Mouse (Mus musculus) limb, embryonic 13.5 days (tissue): ENCODE results near the gene Mnat1. TPM values are rescaled to one million over a fixed set of nuclear protein-coding genes. Genes with fewer than 3 reads are reported as not detected.
"Not testable (repeated sequence)": the region's sequence is repeated elsewhere in the genome, so short reads cannot be mapped to it uniquely, and the experiment has no call there.

Experiments used
- ATAC-seq: fragments of 200-750 bp; cut with Nextera tagmentation; 2 replicates; pipeline ENCODE4 v1.8.0; 2017; ENCODE audit warnings: low read depth, moderate number of reproducible peaks, moderate TSS enrichment; ENCODE audit not compliant: low FRiP score
- H3K27ac ChIP-seq: fragments of 300-500 bp; sonication (generic); 2 replicates; pipeline ENCODE4 v1.5.1; 2015; ENCODE audit warnings: inconsistent platforms, mild to moderate bottlenecking, moderate library complexity
- H3K27me3 ChIP-seq: fragments of 300-500 bp; sonication (generic); 2 replicates; pipeline ENCODE4 v1.6.1; 2015; ENCODE audit warnings: mild to moderate bottlenecking, inconsistent platforms
- H3K36me3 ChIP-seq: fragments of 300-500 bp; sonication (generic); 2 replicates; pipeline ENCODE4 v1.6.1; 2015; ENCODE audit warnings: inconsistent platforms, mild to moderate bottlenecking, moderate library complexity
- H3K4me1 ChIP-seq: fragments of 300-500 bp; sonication (generic); 2 replicates; pipeline ENCODE4 v1.6.1; 2015; ENCODE audit warnings: inconsistent platforms
- H3K4me2 ChIP-seq: fragments of 300-500 bp; sonication (generic); replicated peaks from 2 replicates; pipeline ENCODE4 v1.6.1; 2015; ENCODE audit warnings: inconsistent platforms, mild to moderate bottlenecking, moderate library complexity
- H3K4me3 ChIP-seq: fragments of 300-500 bp; sonication (generic); 2 replicates; pipeline ENCODE4 v1.5.1; 2015; ENCODE audit warnings: moderate library complexity, mild to moderate bottlenecking, inconsistent platforms
- H3K9ac ChIP-seq: fragments of 300-500 bp; sonication (generic); 2 replicates; pipeline ENCODE4 v1.6.1; 2015; ENCODE audit warnings: mild to moderate bottlenecking, inconsistent platforms
- H3K9me3 ChIP-seq: fragments of 300-500 bp; sonication (generic); 2 replicates; pipeline ENCODE4 v1.6.1; 2016; ENCODE audit warnings: inconsistent platforms
- WGBS: fragments of 180-500 bp; shearing (Covaris S2); methylation state at CpG from one replicate; pipeline ENCODE4 v1.1.7; 2015; 5-methylcytosine and 5-hydroxymethylcytosine counted together
- polyA plus RNA-seq: library from polyadenylated mRNA; unstranded; fragments of >200 nt; fragmentation: Nextera tagmentation; extraction: Ambion mirVana; gene quantifications from 2 replicates; pipeline ENCODE4 v1.2.1, GENCODE M21; 2015

Mnat1 gene
- polyA plus RNA-seq, 1 experiment from 2014 or later = 34.8 TPM

- Histone ChIP-seq H3K9ac (no peak overlapping the region), H3K4me1 (peaks cover 18% of the 10 kb centered on the region), H3K36me3 (peaks cover 68% of the 10 kb centered on the region), H3K27ac (no peak overlapping the region), H3K27me3 (no peaks in the 10 kb centered on the region), H3K9me3 (no peaks in the 10 kb centered on the region; the same call in 1 of the 2 replicates), H3K4me2 (no peak overlapping the region), H3K4me3 (no peak overlapping the region)
- WGBS = 80% methylated on average over 12 of the region's 12 CpGs
- peak; percentile 64; the same call in 1 of the 2 replicates for ATAC-seq
Measured at GRCm38 (mm10) chr12:73103713-73104112, 19.8 kb upstream of the Mnat1 start.

- Histone ChIP-seq H3K9me3 (no peaks in the 10 kb centered on the region; the same call in 1 of the 2 replicates), H3K9ac (no peak overlapping the region), H3K27me3 (no peaks in the 10 kb centered on the region), H3K4me3 (no peak overlapping the region), H3K27ac (no peak overlapping the region), H3K36me3 (peaks cover 48% of the 10 kb centered on the region), H3K4me1 (peaks cover 38% of the 10 kb centered on the region), H3K4me2 (no peak overlapping the region)
- ATAC-seq = no peak
- WGBS = 72% methylated on average over 2 of the region's 2 CpGs
Measured at GRCm38 (mm10) chr12:73107821-73108220, 15.7 kb upstream of the Mnat1 start.

GRCm38 (mm10) chr12:73110431-73111111, 12.9 kb upstream of the Mnat1 start:
- Histone ChIP-seq H3K9me3 (no peaks in the 10 kb centered on the region), H3K36me3 (peaks cover 27% of the 10 kb centered on the region), H3K27ac (peak overlapping the region; percentile 93), H3K4me2 (peak overlapping the region; percentile 88), H3K27me3 (no peaks in the 10 kb centered on the region), H3K4me1 (peaks cover 32% of the 10 kb centered on the region), H3K9ac (peak overlapping the region; percentile 95), H3K4me3 (peak overlapping the region; percentile 88)
- peak; percentile 57 for ATAC-seq
- WGBS = 2% methylated on average over 23 of the region's 23 CpGs

GRCm38 (mm10) chr12:73111561-73112325, 11.8 kb upstream of the Mnat1 start:
- peak overlapping the region; percentile 95 for H3K9ac ChIP-seq
- peak overlapping the region; percentile 88 for H3K4me2 ChIP-seq
- H3K36me3 ChIP-seq = peaks cover 21% of the 10 kb centered on the region
- H3K4me1 ChIP-seq = peaks cover 31% of the 10 kb centered on the region
- peak overlapping the region; percentile 93 for H3K27ac ChIP-seq
- no peaks in the 10 kb centered on the region for H3K27me3 ChIP-seq
- under 1% methylated on average over 44 of the region's 44 CpGs for WGBS
- H3K9me3 ChIP-seq = no peaks in the 10 kb centered on the region
- ATAC-seq = no peak
- H3K4me3 ChIP-seq = peak overlapping the region; percentile 88

GRCm38 (mm10) chr12:73112326-73113087, 11.0 kb upstream of the Mnat1 start:
- peak; percentile 12; the same call in 1 of the 2 replicates for ATAC-seq
- peaks cover 29% of the 10 kb centered on the region for H3K4me1 ChIP-seq
- no peaks in the 10 kb centered on the region for H3K27me3 ChIP-seq
- peaks cover 14% of the 10 kb centered on the region for H3K36me3 ChIP-seq
- H3K4me3 ChIP-seq = peak overlapping the region; percentile 88
- H3K9ac ChIP-seq = peak overlapping the region; percentile 95
- H3K9me3 ChIP-seq = no peaks in the 10 kb centered on the region
- WGBS = under 1% methylated on average over 70 of the region's 71 CpGs
- peak overlapping the region; percentile 93 for H3K27ac ChIP-seq
- H3K4me2 ChIP-seq = peak overlapping the region; percentile 88

GRCm38 (mm10) chr12:73113196-73113595, 10.3 kb upstream of the Mnat1 start, which contains the start of gene Six4:
Gene Six4, minus strand, starts transcription at chr12:73113456.
- Histone ChIP-seq H3K27ac (peak within 1 kb of the TSS; percentile 93), H3K9me3 (no peaks in the 10 kb centered on the region), H3K4me3 (peak within 1 kb of the TSS; percentile 88), H3K4me1 (peaks cover 25% of the 10 kb centered on the region), H3K27me3 (no peaks in the 10 kb centered on the region), H3K9ac (peak within 1 kb of the TSS; percentile 95), H3K4me2 (peak within 1 kb of the TSS; percentile 88), H3K36me3 (peaks cover 10% of the 10 kb centered on the region)
- peak; percentile 90 for ATAC-seq
- under 1% methylated on average over 20 of the region's 20 CpGs for WGBS

GRCm38 (mm10) chr12:73125250-73125649, 1.7 kb downstream of the Mnat1 start:
- no peak for ATAC-seq
- no peak overlapping the region for H3K27ac ChIP-seq
- no peaks in the 10 kb centered on the region for H3K9me3 ChIP-seq
- no peaks in the 10 kb centered on the region for H3K36me3 ChIP-seq
- no peak overlapping the region for H3K4me3 ChIP-seq
- 67% methylated on average over 4 of the region's 4 CpGs for WGBS
- peaks cover 13% of the 10 kb centered on the region for H3K4me1 ChIP-seq
- H3K27me3 ChIP-seq = no peaks in the 10 kb centered on the region
- peak overlapping the region; percentile 63 for H3K4me2 ChIP-seq
- no peak overlapping the region for H3K9ac ChIP-seq

- no peak overlapping the region for H3K27ac ChIP-seq
- H3K27me3 ChIP-seq = no peaks in the 10 kb centered on the region
- H3K4me2 ChIP-seq = no peak overlapping the region
- 0 out of 2 replicates have a peak, but pooled peaks cover 8% of the 10 kb centered on the region for H3K36me3 ChIP-seq
- no peak for ATAC-seq
- WGBS = 88% methylated on average over 3 of the region's 3 CpGs
- no peaks in the 10 kb centered on the region for H3K9me3 ChIP-seq
- H3K4me1 ChIP-seq = no peaks in the 10 kb centered on the region
- no peak overlapping the region for H3K4me3 ChIP-seq
- no peak overlapping the region for H3K9ac ChIP-seq
Measured at GRCm38 (mm10) chr12:73140732-73141131, 17.2 kb downstream of the Mnat1 start.

- Histone ChIP-seq H3K9ac (no peak overlapping the region), H3K4me2 (no peak overlapping the region), H3K36me3 (0 out of 2 replicates have a peak, but pooled peaks cover 8% of the 10 kb centered on the region), H3K4me3 (no peak overlapping the region), H3K4me1 (peaks cover 11% of the 10 kb centered on the region), H3K27ac (no peak overlapping the region; the same call in 1 of the 2 replicates), H3K27me3 (no peaks in the 10 kb centered on the region), H3K9me3 (no peaks in the 10 kb centered on the region)
- 0 out of 2 replicates have a peak, but pooled peaks have one; percentile 28 for ATAC-seq
- 24% methylated on average over 3 of the region's 3 CpGs for WGBS
Measured at GRCm38 (mm10) chr12:73147236-73147635, 23.7 kb downstream of the Mnat1 start.

- WGBS = 85% methylated on average over 5 of the region's 5 CpGs
- not testable (repeated sequence) for H3K9me3 ChIP-seq, H3K4me3 ChIP-seq
Measured at GRCm38 (mm10) chr12:73151038-73151437, 27.5 kb downstream of the Mnat1 start.

GRCm38 (mm10) chr12:73154150-73154549, 30.6 kb downstream of the Mnat1 start:
- Histone ChIP-seq H3K4me3 (no peak overlapping the region), H3K9me3 (no peaks in the 10 kb centered on the region), H3K36me3 (no peaks in the 10 kb centered on the region), H3K4me2 (no peak overlapping the region), H3K9ac (no peak overlapping the region), H3K27ac (no peak overlapping the region), H3K27me3 (no peaks in the 10 kb centered on the region), H3K4me1 (peaks cover 12% of the 10 kb centered on the region; the same call in 1 of the 2 replicates)
- WGBS = 14% methylated on average over 4 of the region's 4 CpGs
- ATAC-seq = peak; percentile 83

More at GRCm38 (mm10) chr12:73151038-73151437, 27.5 kb downstream of the Mnat1 start:
- H3K27ac ChIP-seq, H3K36me3 ChIP-seq, ATAC-seq, H3K4me2 ChIP-seq, H3K27me3 ChIP-seq, H3K9ac ChIP-seq: not testable (repeated sequence)
- H3K4me1 ChIP-seq = peaks cover 16% of the 10 kb centered on the region
